Mouse (Mus musculus): Measurements from ENCODE around the gene 9430015G10Rik.

9430015G10Rik gene

DNA sequence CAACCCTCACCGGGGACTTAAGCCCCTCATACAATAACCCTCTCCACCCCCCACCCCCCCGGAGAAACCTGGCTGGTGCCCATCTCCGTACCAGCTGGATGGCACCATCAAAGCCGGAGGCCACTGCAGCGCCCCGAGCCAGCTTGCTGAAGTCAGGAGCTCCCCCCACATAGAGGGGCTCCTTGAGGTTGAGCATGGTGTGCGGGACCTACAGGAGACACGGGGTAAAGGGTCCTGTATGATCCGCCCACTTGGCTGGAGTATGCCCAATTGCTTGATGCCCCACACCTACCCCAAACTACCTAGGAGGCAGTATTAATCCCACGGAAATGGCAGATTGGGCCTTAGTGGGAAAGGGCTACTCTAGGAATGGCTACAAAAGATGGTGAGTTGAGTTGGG lies 59.3 kb downstream of the 9430015G10Rik start:
- DNase-seq (ENCODE audit: low spot score in 2 of 2) = peak; percentile 3 to 4

- peak; percentile 3 to 4 for DNase-seq (ENCODE audit: low spot score in 2 of 2)
These were observed 62.0 kb downstream of the 9430015G10Rik start for GRCm38 (mm10) chr4:156171828-156172227.
